Mouse (Mus musculus) left cerebral cortex, adult 11 months (tissue): ENCODE data around the gene Ndufa8.

ENCODE experiments used
- DNase-seq: peaks from one replicate; pipeline ENCODE4 v3.0.0; 2022; ENCODE audit warnings: low spot score

Gene Ndufa8

GRCm38 (mm10) chr2:36048748-36049566 is at the start of gene Ndufa8, which contains the start of gene Morn5:
TSS of gene Ndufa8 (minus strand) at chr2:36049406.
TSS of gene Morn5 (plus strand) at chr2:36049458.
- DNase-seq, result peak; percentile 94

- no peak for DNase-seq
Measured at GRCm38 (mm10) chr2:36098021-36098420, 48.8 kb upstream of the Ndufa8 start.

GRCm38 (mm10) chr2:36097129-36097815 is 48.1 kb upstream of the Ndufa8 start:
- no peak for DNase-seq

- no peak for DNase-seq
Measured at GRCm38 (mm10) chr2:36093914-36094475, 44.8 kb upstream of the Ndufa8 start.

- DNase-seq, result no peak
Measured at GRCm38 (mm10) chr2:36093301-36093700, 44.1 kb upstream of the Ndufa8 start.

GRCm38 (mm10) chr2:36092748-36093147 is 43.5 kb upstream of the Ndufa8 start:
- DNase-seq, result no peak

- no peak for DNase-seq
Measured at GRCm38 (mm10) chr2:36090853-36091741, 41.9 kb upstream of the Ndufa8 start.

- DNase-seq, result no peak
Measured at GRCm38 (mm10) chr2:36089190-36089589, 40.0 kb upstream of the Ndufa8 start.

- no peak for DNase-seq
Measured at GRCm38 (mm10) chr2:36085041-36085440, 35.8 kb upstream of the Ndufa8 start.

GRCm38 (mm10) chr2:36082802-36083580 is 33.8 kb upstream of the Ndufa8 start:
- DNase-seq, result no peak

- no peak for DNase-seq
Measured at GRCm38 (mm10) chr2:36081446-36081845, 32.2 kb upstream of the Ndufa8 start.

- no peak for DNase-seq
Measured at GRCm38 (mm10) chr2:36077160-36077761, 28.1 kb upstream of the Ndufa8 start.

- no peak for DNase-seq
Measured at GRCm38 (mm10) chr2:36075210-36075609, 26.0 kb upstream of the Ndufa8 start.

- DNase-seq, result no peak
Measured at GRCm38 (mm10) chr2:36073781-36074180, 24.6 kb upstream of the Ndufa8 start.

- DNase-seq, result no peak
Measured at GRCm38 (mm10) chr2:36071660-36072305, 22.6 kb upstream of the Ndufa8 start.

- no peak for DNase-seq
Measured at GRCm38 (mm10) chr2:36067132-36067531, 17.9 kb upstream of the Ndufa8 start.

GRCm38 (mm10) chr2:36061409-36061808 is 12.2 kb upstream of the Ndufa8 start:
- DNase-seq, result no peak

- no peak for DNase-seq
Measured at GRCm38 (mm10) chr2:36056248-36056647, 7.0 kb upstream of the Ndufa8 start.

- no peak for DNase-seq
Measured at GRCm38 (mm10) chr2:36053249-36053648, 4.0 kb upstream of the Ndufa8 start.

- DNase-seq, result no peak
Measured at GRCm38 (mm10) chr2:36049567-36049954, 355 bp upstream of the Ndufa8 start.
